Mouse (Mus musculus) lung, embryonic 15.5 days (tissue): ENCODE measurements around the gene Cwf19l1. TPM values are rescaled to one million over a fixed set of nuclear protein-coding genes. Genes with fewer than 3 reads are reported as not detected.
"Not testable (repeated sequence)": the region's sequence is repeated elsewhere in the genome, so short reads cannot be mapped to it uniquely, and the experiment has no call there.

Source experiments
- ATAC-seq: fragments of 200-750 bp; cut with Nextera tagmentation; 2 replicates; pipeline ENCODE4 v1.8.0; 2017; ENCODE audit warnings: moderate number of reproducible peaks, borderline replicate concordance; ENCODE audit not compliant: low FRiP score, low TSS enrichment; ENCODE audit errors: extremely low read depth
- H3K27ac ChIP-seq: fragments of 300-500 bp; sonication (generic); 2 replicates; pipeline ENCODE4 v1.5.1; 2015; ENCODE audit warnings: moderate library complexity, mild to moderate bottlenecking, inconsistent platforms
- H3K27me3 ChIP-seq: fragments of 300-500 bp; sonication (generic); 2 replicates; pipeline ENCODE4 v1.6.1; 2015; ENCODE audit warnings: inconsistent platforms
- H3K36me3 ChIP-seq: fragments of 300-500 bp; sonication (generic); 2 replicates; pipeline ENCODE4 v1.6.1; 2015; ENCODE audit warnings: inconsistent platforms
- H3K4me1 ChIP-seq: fragments of 300-500 bp; sonication (generic); 2 replicates; pipeline ENCODE4 v1.6.1; 2015; ENCODE audit warnings: inconsistent platforms
- H3K4me2 ChIP-seq: fragments of 300-500 bp; sonication (generic); 2 replicates; pipeline ENCODE4 v1.6.1; 2015; ENCODE audit warnings: inconsistent platforms, mild to moderate bottlenecking, moderate library complexity
- H3K4me3 ChIP-seq: fragments of 300-500 bp; sonication (generic); 2 replicates; pipeline ENCODE4 v1.5.1; 2015; ENCODE audit warnings: mild to moderate bottlenecking, inconsistent platforms
- H3K9ac ChIP-seq: fragments of 300-500 bp; sonication (generic); 2 replicates; pipeline ENCODE4 v1.6.1; 2015; ENCODE audit warnings: inconsistent platforms
- H3K9me3 ChIP-seq: fragments of 300-500 bp; sonication (generic); 2 replicates; pipeline ENCODE4 v1.6.1; 2016; ENCODE audit warnings: inconsistent platforms
- WGBS: fragments of 180-500 bp; shearing (Covaris S2); methylation state at CpG from one replicate; pipeline ENCODE4 v1.1.7; 2015; 5-methylcytosine and 5-hydroxymethylcytosine counted together
- polyA plus RNA-seq: library from polyadenylated mRNA; unstranded; fragments of >200 nt; fragmentation: Nextera tagmentation; extraction: Ambion mirVana; gene quantifications from 2 replicates; pipeline ENCODE4 v1.2.1, GENCODE M21; 2015

Gene Cwf19l1
- polyA plus RNA-seq, 1 experiment from 2014 or later: 33.9 TPM

GRCm38 (mm10) chr19:44146568-44146879 is 10.8 kb upstream of the Cwf19l1 start:
- Histone ChIP-seq H3K9ac (peak overlapping the region; percentile 60; the same call in 1 of the 2 replicates), H3K4me2 (peak overlapping the region; percentile 81)
- 55% methylated on average over 9 of the region's 9 CpGs for WGBS

GRCm38 (mm10) chr19:44145702-44146567 is 10.3 kb upstream of the Cwf19l1 start, which contains the start of gene Bloc1s2:
TSS of gene Bloc1s2 (minus strand) at chr19:44146446.
- peak within 1 kb of the TSS; percentile 81 for H3K4me2 ChIP-seq
- peak within 1 kb of the TSS; percentile 62 for H3K4me3 ChIP-seq
- H3K27ac ChIP-seq: no peak within 1 kb of the TSS
- peak; percentile 90 for ATAC-seq
- H3K4me1 ChIP-seq: peaks cover 14% of the 10 kb centered on the region
- peaks cover 28% of the 10 kb centered on the region for H3K36me3 ChIP-seq
- peak within 1 kb of the TSS; percentile 60 for H3K9ac ChIP-seq
- 3% methylated on average over 46 of the region's 46 CpGs for WGBS
- H3K9me3 ChIP-seq: no peaks in the 10 kb centered on the region
- H3K27me3 ChIP-seq: no peaks in the 10 kb centered on the region

More at GRCm38 (mm10) chr19:44146568-44146879, 10.8 kb upstream of the Cwf19l1 start:
- H3K4me3 ChIP-seq: peak overlapping the region; percentile 62
- H3K27ac ChIP-seq: no peak overlapping the region
- peaks cover 22% of the 10 kb centered on the region for H3K36me3 ChIP-seq
- H3K27me3 ChIP-seq: no peaks in the 10 kb centered on the region
- peaks cover 14% of the 10 kb centered on the region for H3K4me1 ChIP-seq
- ATAC-seq: 0 out of 2 replicates have a peak, but pooled peaks have one; percentile 19
- H3K9me3 ChIP-seq: no peaks in the 10 kb centered on the region

- Histone ChIP-seq H3K4me3 (no peak overlapping the region), H3K9ac (no peak overlapping the region), H3K27ac (no peak overlapping the region), H3K4me2 (no peak overlapping the region), H3K36me3 (peaks cover 39% of the 10 kb centered on the region), H3K4me1 (peaks cover 14% of the 10 kb centered on the region), H3K27me3 (no peaks in the 10 kb centered on the region), H3K9me3 (no peaks in the 10 kb centered on the region)
- no peak for ATAC-seq
- WGBS: 77% methylated on average over 9 of the region's 9 CpGs
These were observed 8.7 kb upstream of the Cwf19l1 start for GRCm38 (mm10) chr19:44144366-44144765.

- H3K36me3 ChIP-seq: peaks cover 33% of the 10 kb centered on the region
- no peak overlapping the region for H3K9ac ChIP-seq
- 30% methylated on average over 7 of the region's 7 CpGs for WGBS
- H3K4me2 ChIP-seq: peak overlapping the region; percentile 56
- peaks cover 12% of the 10 kb centered on the region for H3K4me1 ChIP-seq
- H3K27ac ChIP-seq: no peak overlapping the region
- peak overlapping the region; percentile 79 for H3K4me3 ChIP-seq
- H3K27me3 ChIP-seq: no peaks in the 10 kb centered on the region
- no peak; the same call in 1 of the 2 replicates for ATAC-seq
- H3K9me3 ChIP-seq: no peaks in the 10 kb centered on the region
These were observed 347 bp upstream of the Cwf19l1 start for GRCm38 (mm10) chr19:44135960-44136485.

- Histone ChIP-seq H3K27ac (no peak overlapping the region), H3K4me3 (no peak overlapping the region), H3K4me1 (peaks cover 12% of the 10 kb centered on the region), H3K27me3 (no peaks in the 10 kb centered on the region), H3K9me3 (no peaks in the 10 kb centered on the region), H3K9ac (no peak overlapping the region), H3K36me3 (peaks cover 39% of the 10 kb centered on the region), H3K4me2 (no peak overlapping the region)
- ATAC-seq: no peak
- 87% methylated on average over 5 of the region's 5 CpGs for WGBS
These were observed 2.8 kb downstream of the Cwf19l1 start for GRCm38 (mm10) chr19:44132917-44133316.

- Histone ChIP-seq H3K27me3 (no peaks in the 10 kb centered on the region), H3K9me3 (no peaks in the 10 kb centered on the region), H3K4me1 (no peaks in the 10 kb centered on the region), H3K4me3 (no peak overlapping the region), H3K9ac (no peak overlapping the region), H3K27ac (no peak overlapping the region), H3K36me3 (peaks cover 73% of the 10 kb centered on the region), H3K4me2 (no peak overlapping the region)
- ATAC-seq: no peak
- 58% methylated on average over 2 of the region's 2 CpGs for WGBS
These were observed 7.1 kb downstream of the Cwf19l1 start for GRCm38 (mm10) chr19:44128560-44128959.

GRCm38 (mm10) chr19:44127729-44128497 is 7.8 kb downstream of the Cwf19l1 start:
- WGBS: 89% methylated on average over 10 of the region's 10 CpGs
- Histone ChIP-seq H3K4me2 (no peak overlapping the region), H3K9me3 (no peaks in the 10 kb centered on the region), H3K4me1 (no peaks in the 10 kb centered on the region), H3K9ac (no peak overlapping the region), H3K27me3 (no peaks in the 10 kb centered on the region), H3K27ac (no peak overlapping the region), H3K4me3 (no peak overlapping the region), H3K36me3 (peaks cover 77% of the 10 kb centered on the region)
- ATAC-seq: no peak

- no peaks in the 10 kb centered on the region for H3K4me1 ChIP-seq
- no peak overlapping the region for H3K4me3 ChIP-seq
- H3K9me3 ChIP-seq: no peaks in the 10 kb centered on the region
- no peak overlapping the region for H3K4me2 ChIP-seq
- H3K27ac ChIP-seq: no peak overlapping the region
- peaks cover 81% of the 10 kb centered on the region for H3K36me3 ChIP-seq
- 90% methylated on average over 7 of the region's 7 CpGs for WGBS
- no peak overlapping the region for H3K9ac ChIP-seq
- H3K27me3 ChIP-seq: no peaks in the 10 kb centered on the region
- ATAC-seq: no peak
These were observed 14.5 kb downstream of the Cwf19l1 start for GRCm38 (mm10) chr19:44121137-44121536.

GRCm38 (mm10) chr19:44120686-44121085 is 15.0 kb downstream of the Cwf19l1 start:
- H3K4me2 ChIP-seq, H3K27me3 ChIP-seq, H3K9ac ChIP-seq, ATAC-seq, H3K9me3 ChIP-seq, H3K27ac ChIP-seq, H3K4me1 ChIP-seq, H3K4me3 ChIP-seq: not testable (repeated sequence)
- WGBS: 86% methylated on average over 9 of the region's 9 CpGs
- peaks cover 84% of the 10 kb centered on the region for H3K36me3 ChIP-seq

GRCm38 (mm10) chr19:44117793-44118192 is 17.9 kb downstream of the Cwf19l1 start:
- no peaks in the 10 kb centered on the region for H3K27me3 ChIP-seq
- no peaks in the 10 kb centered on the region for H3K9me3 ChIP-seq
- H3K4me3 ChIP-seq: no peak overlapping the region
- peaks cover 81% of the 10 kb centered on the region for H3K36me3 ChIP-seq
- H3K27ac ChIP-seq: no peak overlapping the region
- H3K4me2 ChIP-seq: no peak overlapping the region
- H3K4me1 ChIP-seq: no peaks in the 10 kb centered on the region
- H3K9ac ChIP-seq: no peak overlapping the region
- no peak for ATAC-seq

- Histone ChIP-seq H3K9ac (no peak overlapping the region), H3K4me3 (no peak overlapping the region), H3K36me3 (peaks cover 54% of the 10 kb centered on the region), H3K4me2 (no peak overlapping the region), H3K27ac (no peak overlapping the region), H3K4me1 (peaks cover 7% of the 10 kb centered on the region), H3K9me3 (no peaks in the 10 kb centered on the region), H3K27me3 (no peaks in the 10 kb centered on the region)
- no peak for ATAC-seq
- WGBS: 65% methylated on average over 7 of the region's 7 CpGs
These were observed 24.0 kb downstream of the Cwf19l1 start for GRCm38 (mm10) chr19:44111706-44112105.

GRCm38 (mm10) chr19:44110356-44110755 is 25.3 kb downstream of the Cwf19l1 start:
- Histone ChIP-seq H3K9ac (no peak overlapping the region), H3K27ac (no peak overlapping the region), H3K36me3 (peaks cover 45% of the 10 kb centered on the region), H3K4me1 (peaks cover 12% of the 10 kb centered on the region), H3K9me3 (no peaks in the 10 kb centered on the region), H3K4me2 (no peak overlapping the region), H3K27me3 (no peaks in the 10 kb centered on the region), H3K4me3 (no peak overlapping the region)
- 92% methylated on average over 9 of the region's 9 CpGs for WGBS
- no peak for ATAC-seq
